Mouse (Mus musculus): ENCODE results near the gene Slc22a5. TPM values are rescaled to one million over a fixed set of nuclear protein-coding genes. Genes with fewer than 3 reads are reported as not detected.
"Not testable (repeated sequence)": the region's sequence is repeated elsewhere in the genome, so short reads cannot be mapped to it uniquely, and the experiment has no call there.

The Slc22a5 gene
- total RNA-seq (2014; fragmentation: Nextera tagmentation): 3.4 and 6.2 TPM in 2 replicates
- 7.0 and 8.5 TPM in 2 replicates for total RNA-seq (2017)
- polyA plus RNA-seq (2012): 5.4 and 6.8 TPM in 2 replicates

DNA sequence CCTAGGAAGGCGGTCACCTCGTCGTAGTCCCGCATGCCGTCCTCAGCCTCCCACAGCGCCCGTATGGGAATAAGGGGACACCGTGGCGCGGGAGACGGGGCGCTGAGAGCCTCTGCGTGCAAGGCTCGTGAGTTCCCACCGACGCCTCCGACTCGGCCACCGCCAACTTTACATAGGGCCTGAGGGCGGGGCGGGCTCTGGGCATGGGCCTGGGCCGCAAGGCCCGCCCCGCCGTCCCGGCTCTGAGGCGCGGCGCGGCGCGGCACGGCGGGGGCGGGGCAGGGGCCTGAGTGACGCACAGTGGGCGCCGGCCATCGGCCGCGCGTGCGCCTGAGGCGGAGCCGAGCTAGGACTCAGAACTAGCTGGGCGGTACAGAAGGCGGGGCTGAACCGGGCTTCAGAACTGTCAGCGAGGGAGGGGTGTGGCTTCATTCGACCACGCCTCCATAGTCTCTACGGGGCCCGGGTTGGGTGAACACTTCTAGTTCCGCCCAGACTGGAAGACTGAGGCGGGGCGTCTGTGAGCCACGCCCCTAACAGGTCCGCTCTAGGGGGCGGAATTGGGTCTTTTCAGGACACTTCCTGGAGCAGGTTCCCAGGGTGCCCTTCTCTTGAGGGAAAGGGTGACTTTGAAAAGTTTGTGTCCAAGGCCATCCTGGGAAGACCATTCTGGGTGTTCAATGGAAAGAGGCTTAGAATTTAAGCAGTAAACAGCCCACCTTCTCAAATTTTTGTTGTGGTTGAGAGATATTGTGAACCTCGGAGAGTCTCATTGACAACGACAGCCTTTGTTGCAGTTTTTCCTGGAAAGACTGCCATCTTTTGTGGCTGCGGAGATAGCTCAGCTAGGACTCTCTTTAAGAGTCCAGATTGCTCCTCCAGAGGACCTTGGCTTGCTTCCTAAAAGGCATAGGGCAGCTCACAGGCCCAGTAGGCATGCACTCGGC is at the start of gene Slc22a5:
Gene Slc22a5 (minus strand): TSS at position 156 of the 947 bp plus-strand sequence.
- peak; percentile 90 for DNase-seq (ENCODE audit: low spot score)

GRCm38 (mm10) chr11:53931944-53932318 is 40.5 kb upstream of the Slc22a5 start:
- peaks cover 19% of the 10 kb centered on the region for H3K27me3 ChIP-seq (ENCODE audit: insufficient read depth, low read length)
- not testable (repeated sequence) for H3K4me1 ChIP-seq (ENCODE audit: insufficient read depth, low read depth, low read length); H3K4me3 ChIP-seq (ENCODE audit: low read depth, low read length); ATAC-seq (ENCODE audit: extremely low read depth, insufficient number of reproducible peaks, low FRiP score, poor library complexity, severe bottlenecking); H3K36me3 ChIP-seq (replicated peaks); H3K9me3 ChIP-seq (replicated peaks); DNase-seq (ENCODE audit: low spot score)

More for the DNA sequence above, at the start of gene Slc22a5:
- no peaks in the 10 kb centered on the region for H3K9me3 ChIP-seq (replicated peaks)
- peaks cover 35% of the 10 kb centered on the region for H3K4me1 ChIP-seq (ENCODE audit: insufficient read depth, low read depth, low read length)
- H3K36me3 ChIP-seq (replicated peaks): peaks cover 13% of the 10 kb centered on the region
- no peak for TF ChIP-seq GATA1 (IDR thresholded peaks at IDR 0.05; ENCODE audit: borderline replicate concordance, low read length)
- TF ChIP-seq TAL1 (conservative IDR thresholded peaks at IDR 0.05; ENCODE audit: low read depth, low read length): no peak
- no peak for TF ChIP-seq POLR2AphosphoS5 (IDR thresholded peaks at IDR 0.05; ENCODE audit: insufficient replicate concordance, low read depth, low read length)
- no peak for TF ChIP-seq GATA2 (IDR thresholded peaks at IDR 0.05; ENCODE audit: borderline replicate concordance, low read depth, low read length)
- TF ChIP-seq CTCF (IDR thresholded peaks at IDR 0.05; ENCODE audit: low read depth, low read length): no peak
- peak; percentile 96 for ATAC-seq (ENCODE audit: extremely low read depth, insufficient number of reproducible peaks, low FRiP score, poor library complexity, severe bottlenecking)
- peak within 1 kb of the TSS; percentile 81 for H3K4me3 ChIP-seq (ENCODE audit: low read depth, low read length)
- H3K27me3 ChIP-seq (ENCODE audit: insufficient read depth, low read length): no peaks in the 10 kb centered on the region

GRCm38 (mm10) chr11:53931091-53931943 is 39.9 kb upstream of the Slc22a5 start:
- DNase-seq (ENCODE audit: low spot score) (peak; percentile 19), ATAC-seq (ENCODE audit: extremely low read depth, insufficient number of reproducible peaks, low FRiP score, poor library complexity, severe bottlenecking) (no peak)
- H3K27me3 ChIP-seq (ENCODE audit: insufficient read depth, low read length): peaks cover 19% of the 10 kb centered on the region
- TF ChIP-seq CTCF (IDR thresholded peaks at IDR 0.05; ENCODE audit: low read depth, low read length): peak; percentile 29
- no peak for TF ChIP-seq TAL1 (conservative IDR thresholded peaks at IDR 0.05; ENCODE audit: low read depth, low read length)
- no peak for TF ChIP-seq POLR2AphosphoS5 (IDR thresholded peaks at IDR 0.05; ENCODE audit: insufficient replicate concordance, low read depth, low read length)
- H3K9me3 ChIP-seq (replicated peaks): no peaks in the 10 kb centered on the region
- no peak overlapping the region for H3K4me3 ChIP-seq (ENCODE audit: low read depth, low read length)
- H3K4me1 ChIP-seq (ENCODE audit: insufficient read depth, low read depth, low read length): no peaks in the 10 kb centered on the region
- no peaks in the 10 kb centered on the region for H3K36me3 ChIP-seq (replicated peaks)

DNA sequence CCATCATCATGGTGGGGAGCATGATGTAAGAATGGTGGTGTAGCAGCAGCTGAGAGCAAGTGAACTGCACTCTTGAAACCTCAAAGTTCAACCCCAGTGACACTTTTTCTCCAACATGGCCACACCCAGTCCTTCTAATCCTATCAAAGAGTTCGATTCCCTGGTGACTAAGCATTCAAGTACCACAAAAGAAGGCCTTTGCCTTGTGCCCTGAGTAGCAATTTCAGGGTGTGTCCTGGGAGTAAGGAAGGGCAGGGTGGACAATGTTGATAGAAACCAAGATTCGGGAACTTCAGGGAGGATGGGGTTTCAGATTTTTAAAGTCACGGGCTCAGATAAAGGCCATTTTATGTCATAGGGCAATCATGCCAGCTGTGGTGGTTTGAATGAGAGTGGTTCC is 38.3 kb upstream of the Slc22a5 start:
- no peak for DNase-seq (ENCODE audit: low spot score)
- Histone ChIP-seq H3K36me3 (replicated peaks) (no peaks in the 10 kb centered on the region), H3K4me1 (ENCODE audit: insufficient read depth, low read depth, low read length) (no peaks in the 10 kb centered on the region), H3K27me3 (ENCODE audit: insufficient read depth, low read length) (peaks cover 13% of the 10 kb centered on the region), H3K9me3 (replicated peaks) (no peaks in the 10 kb centered on the region), H3K4me3 (ENCODE audit: low read depth, low read length) (no peak overlapping the region)
- ATAC-seq (ENCODE audit: extremely low read depth, insufficient number of reproducible peaks, low FRiP score, poor library complexity, severe bottlenecking): no peak
- TF ChIP-seq POLR2AphosphoS5 (IDR thresholded peaks at IDR 0.05; ENCODE audit: insufficient replicate concordance, low read depth, low read length) (no peak), TAL1 (conservative IDR thresholded peaks at IDR 0.05; ENCODE audit: low read depth, low read length) (no peak), GATA2 (IDR thresholded peaks at IDR 0.05; ENCODE audit: borderline replicate concordance, low read depth, low read length) (no peak), CTCF (IDR thresholded peaks at IDR 0.05; ENCODE audit: low read depth, low read length) (no peak)

- ATAC-seq (ENCODE audit: extremely low read depth, insufficient number of reproducible peaks, low FRiP score, poor library complexity, severe bottlenecking): no peak
- no peak for DNase-seq (ENCODE audit: low spot score)
- H3K27me3 ChIP-seq (ENCODE audit: insufficient read depth, low read length): peaks cover 15% of the 10 kb centered on the region
- no peaks in the 10 kb centered on the region for H3K9me3 ChIP-seq (replicated peaks)
- no peaks in the 10 kb centered on the region for H3K4me1 ChIP-seq (ENCODE audit: insufficient read depth, low read depth, low read length)
- no peak overlapping the region for H3K4me3 ChIP-seq (ENCODE audit: low read depth, low read length)
- TF ChIP-seq POLR2AphosphoS5 (IDR thresholded peaks at IDR 0.05; ENCODE audit: insufficient replicate concordance, low read depth, low read length): no peak
- TF ChIP-seq TAL1 (conservative IDR thresholded peaks at IDR 0.05; ENCODE audit: low read depth, low read length): no peak
- TF ChIP-seq GATA1 (IDR thresholded peaks at IDR 0.05; ENCODE audit: borderline replicate concordance, low read length): no peak
- no peaks in the 10 kb centered on the region for H3K36me3 ChIP-seq (replicated peaks)
Observed at GRCm38 (mm10) chr11:53928585-53928984, 37.1 kb upstream of the Slc22a5 start.

DNA sequence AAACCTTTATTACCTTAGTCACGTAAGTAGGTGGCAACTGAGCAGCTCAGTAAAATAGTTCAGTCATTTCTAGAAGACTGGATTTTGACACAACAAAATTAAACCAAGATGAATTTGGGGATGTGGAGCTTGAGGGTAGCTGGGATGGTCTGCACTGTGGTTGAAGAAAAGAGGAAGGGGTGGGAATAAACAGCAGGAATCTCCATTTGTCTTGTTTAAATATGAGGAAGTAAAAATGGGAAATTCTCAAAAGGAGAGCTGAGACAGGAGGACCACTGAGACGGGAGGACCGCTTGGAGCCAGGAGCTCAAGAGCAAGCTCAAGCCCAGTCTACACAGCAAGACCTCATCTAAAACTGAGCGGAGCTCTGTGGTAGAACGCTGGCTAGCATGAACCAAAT is 34.8 kb upstream of the Slc22a5 start:
- peaks cover 9% of the 10 kb centered on the region for H3K27me3 ChIP-seq (ENCODE audit: insufficient read depth, low read length)
- H3K36me3 ChIP-seq (replicated peaks): no peaks in the 10 kb centered on the region
- no peak overlapping the region for H3K4me3 ChIP-seq (ENCODE audit: low read depth, low read length)
- no peaks in the 10 kb centered on the region for H3K4me1 ChIP-seq (ENCODE audit: insufficient read depth, low read depth, low read length)
- H3K9me3 ChIP-seq (replicated peaks): no peaks in the 10 kb centered on the region
- DNase-seq (ENCODE audit: low spot score) (no peak), ATAC-seq (ENCODE audit: extremely low read depth, insufficient number of reproducible peaks, low FRiP score, poor library complexity, severe bottlenecking) (no peak)
- TF ChIP-seq TAL1 (conservative IDR thresholded peaks at IDR 0.05; ENCODE audit: low read depth, low read length) (no peak), GATA2 (IDR thresholded peaks at IDR 0.05; ENCODE audit: borderline replicate concordance, low read depth, low read length) (no peak), GATA1 (IDR thresholded peaks at IDR 0.05; ENCODE audit: borderline replicate concordance, low read length) (no peak), CTCF (IDR thresholded peaks at IDR 0.05; ENCODE audit: low read depth, low read length) (no peak), POLR2AphosphoS5 (IDR thresholded peaks at IDR 0.05; ENCODE audit: insufficient replicate concordance, low read depth, low read length) (no peak)
